Mouse (Mus musculus) kidney, embryonic 14.5 days (tissue): ENCODE measurements at regions not wholly inside any gene's neighbourhood (a gene's known extent, or its start where the extent isn't known, plus 50 kb on each side); places are given as distances from the start of the nearest gene placed in this dataset.
A peak's percentile ranks its signal among the peaks of the same experiment; 100 is the strongest.

Experiments
- ATAC-seq: fragments of 200-750 bp; cut with Nextera tagmentation; 2 replicates; pipeline ENCODE4 v1.8.0; 2017; ENCODE audit warnings: moderate number of reproducible peaks, mild to moderate bottlenecking, moderate TSS enrichment, moderate library complexity; ENCODE audit not compliant: low FRiP score, low TSS enrichment
- H3K27ac ChIP-seq: fragments of 300-500 bp; sonication (generic); 2 replicates; pipeline ENCODE4 v1.5.1; 2014; ENCODE audit warnings: low read depth, mild to moderate bottlenecking, low read length, moderate library complexity, mixed read lengths
- H3K27me3 ChIP-seq: fragments of 300-500 bp; sonication (generic); 2 replicates; pipeline ENCODE4 v1.6.1; 2014; ENCODE audit warnings: mild to moderate bottlenecking, low read length; ENCODE audit not compliant: control insufficient read depth, insufficient read depth
- H3K36me3 ChIP-seq: fragments of 300-500 bp; sonication (generic); 2 replicates; pipeline ENCODE4 v1.6.1; 2014; ENCODE audit warnings: low read length, mixed read lengths; ENCODE audit not compliant: control insufficient read depth, insufficient read depth
- H3K4me1 ChIP-seq: fragments of 300-500 bp; sonication (generic); 2 replicates; pipeline ENCODE4 v1.6.1; 2014; ENCODE audit warnings: low read length, mixed read lengths; ENCODE audit not compliant: control insufficient read depth, insufficient read depth
- H3K4me2 ChIP-seq: fragments of 300-500 bp; sonication (generic); replicated peaks from 2 replicates; pipeline ENCODE4 v1.6.1; 2014; ENCODE audit warnings: low read depth, mild to moderate bottlenecking, low read length
- H3K4me3 ChIP-seq: fragments of 300-500 bp; sonication (generic); 2 replicates; pipeline ENCODE4 v1.5.1; 2014; ENCODE audit warnings: mild to moderate bottlenecking, low read length
- H3K9ac ChIP-seq: fragments of 300-500 bp; sonication (generic); 2 replicates; pipeline ENCODE4 v1.6.1; 2014; ENCODE audit warnings: low read depth, mild to moderate bottlenecking, low read length, moderate library complexity
- H3K9me3 ChIP-seq: fragments of 300-500 bp; sonication (generic); 2 replicates; pipeline ENCODE4 v1.6.1; 2016; ENCODE audit warnings: low read length; ENCODE audit not compliant: control insufficient read depth
- WGBS: fragments of 180-500 bp; shearing (Covaris S2); extraction: QIAGEN DNeasy Blood & Tissue Kit; methylation state at CpG from one replicate; pipeline ENCODE4 v1.1.7; 2014; 5-methylcytosine and 5-hydroxymethylcytosine counted together

DNA sequence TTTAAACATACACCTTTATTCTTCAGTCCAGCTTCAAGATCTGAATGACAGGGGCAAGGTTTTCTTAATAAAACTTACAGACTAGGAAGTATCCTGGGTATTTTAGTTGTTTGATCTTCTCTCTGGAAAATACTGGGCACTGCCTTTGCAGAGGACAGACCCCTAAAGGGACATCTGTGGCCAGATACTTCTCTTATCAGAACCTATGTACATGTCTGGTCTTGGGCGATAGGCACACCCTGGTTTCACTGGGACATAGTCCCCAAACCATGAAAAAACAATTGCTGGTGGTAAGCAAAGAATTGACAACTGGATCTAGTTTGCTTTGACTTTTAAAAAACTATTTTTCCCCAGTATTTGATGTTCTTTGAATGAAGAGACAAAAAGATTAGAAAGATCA lies 189.5 kb upstream of the Veph1 start:
- H3K27me3 ChIP-seq: no peaks in the 10 kb centered on the region
- no peak overlapping the region for H3K9ac ChIP-seq
- no peak overlapping the region for H3K4me3 ChIP-seq
- H3K9me3 ChIP-seq: no peaks in the 10 kb centered on the region
- H3K4me2 ChIP-seq: no peak overlapping the region
- WGBS: 96% methylated on average over 1 of the region's 1 CpGs
- no peaks in the 10 kb centered on the region for H3K4me1 ChIP-seq
- no peak overlapping the region for H3K27ac ChIP-seq
- no peak for ATAC-seq
- no peaks in the 10 kb centered on the region for H3K36me3 ChIP-seq

DNA sequence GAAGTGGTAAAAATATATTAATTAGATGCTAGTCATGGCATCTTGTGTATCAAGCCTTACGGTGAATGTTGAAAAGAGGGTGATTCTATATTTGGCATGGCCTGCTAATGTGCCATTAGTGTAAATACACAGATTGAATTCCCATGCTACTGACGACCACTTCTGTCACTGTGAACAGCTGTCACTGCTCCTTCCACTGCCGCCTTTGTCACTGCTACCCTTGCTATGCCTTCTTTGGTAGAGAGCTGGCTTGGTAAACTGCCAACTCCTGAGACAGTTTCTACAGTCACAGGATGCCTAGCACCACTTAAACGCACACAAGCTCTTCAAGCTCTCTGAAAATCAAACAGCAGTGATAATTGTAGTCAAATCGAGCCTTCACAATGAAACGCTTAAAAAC lies 184.1 kb upstream of the Veph1 start:
- Histone ChIP-seq H3K27me3 (no peaks in the 10 kb centered on the region), H3K27ac (no peak overlapping the region), H3K4me1 (0 out of 2 replicates have a peak, but pooled peaks cover 3% of the 10 kb centered on the region), H3K36me3 (no peaks in the 10 kb centered on the region), H3K9ac (no peak overlapping the region), H3K4me2 (no peak overlapping the region), H3K4me3 (no peak overlapping the region), H3K9me3 (no peaks in the 10 kb centered on the region)
- ATAC-seq: no peak
- 57% methylated on average over 6 of the region's 6 CpGs for WGBS

DNA sequence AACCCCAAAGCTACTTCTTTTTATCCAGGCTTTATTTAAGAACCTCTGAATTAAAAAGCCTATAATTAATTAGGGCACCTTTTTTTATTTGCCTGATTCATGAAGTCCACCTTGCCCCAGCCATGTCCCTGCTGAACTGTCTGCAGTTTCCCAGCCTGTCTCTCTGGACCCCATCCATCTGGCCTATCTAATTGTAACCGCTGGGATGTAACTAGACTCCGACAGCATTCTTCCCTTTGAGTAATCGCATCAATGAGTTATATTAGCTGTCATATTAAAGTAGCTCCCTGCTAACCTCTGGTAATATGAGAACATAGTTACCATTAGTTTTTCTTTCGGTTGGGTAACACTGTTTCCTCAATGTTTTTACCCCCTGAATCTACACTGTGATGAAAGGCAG lies 182.6 kb upstream of the Veph1 start:
- Histone ChIP-seq H3K36me3 (no peaks in the 10 kb centered on the region), H3K4me1 (0 out of 2 replicates have a peak, but pooled peaks cover 3% of the 10 kb centered on the region), H3K4me3 (no peak overlapping the region), H3K9ac (no peak overlapping the region), H3K9me3 (no peaks in the 10 kb centered on the region), H3K4me2 (no peak overlapping the region), H3K27me3 (no peaks in the 10 kb centered on the region), H3K27ac (no peak overlapping the region)
- whole genome bisulfite sequencing: 12% methylated on average over 4 of the region's 4 CpGs
- ATAC-seq: peak; percentile 77

DNA sequence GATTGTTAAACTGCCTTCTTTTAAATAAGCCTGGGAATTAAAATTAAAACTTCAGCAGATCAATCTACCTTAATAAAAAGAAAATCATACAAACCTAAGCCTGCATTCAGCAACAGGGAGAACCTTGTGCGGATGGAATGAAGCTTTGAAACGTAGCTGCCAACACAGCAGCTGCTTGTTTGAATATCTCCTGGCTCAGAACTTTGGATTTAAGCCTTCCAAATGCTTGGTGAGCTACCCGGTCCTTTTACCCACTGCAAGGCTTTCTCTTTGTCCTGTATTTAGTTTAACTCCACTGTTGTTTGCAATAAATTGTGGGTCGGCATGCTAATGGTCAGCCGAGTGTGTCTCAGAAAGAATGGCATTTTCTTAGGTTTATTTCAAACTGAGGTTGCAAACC lies 169.7 kb upstream of the Veph1 start:
- H3K27ac ChIP-seq: no peak overlapping the region
- no peaks in the 10 kb centered on the region for H3K4me1 ChIP-seq
- WGBS: 84% methylated on average over 5 of the region's 5 CpGs
- H3K36me3 ChIP-seq: no peaks in the 10 kb centered on the region
- no peaks in the 10 kb centered on the region for H3K9me3 ChIP-seq
- no peak overlapping the region for H3K4me2 ChIP-seq
- no peak overlapping the region for H3K4me3 ChIP-seq
- no peak for ATAC-seq
- H3K9ac ChIP-seq: no peak overlapping the region
- H3K27me3 ChIP-seq: no peaks in the 10 kb centered on the region

DNA sequence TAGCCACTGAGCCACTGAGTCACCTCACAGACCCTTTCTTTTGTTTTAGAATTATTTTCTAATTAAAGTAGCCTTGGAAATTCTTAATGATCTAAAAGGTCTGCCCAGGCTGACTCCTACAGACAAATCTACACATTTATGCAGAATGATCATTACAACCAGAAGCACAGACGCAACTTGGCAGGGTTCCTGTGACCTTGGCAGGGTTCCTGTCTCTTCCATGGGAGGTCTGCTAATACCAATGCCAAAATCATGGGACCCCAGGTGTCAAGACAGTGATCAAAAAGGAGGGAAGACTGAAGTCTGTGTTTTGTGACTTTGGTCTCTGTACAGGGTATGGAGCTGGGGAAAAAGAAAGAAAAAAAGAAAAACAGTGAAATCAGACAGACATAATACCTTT lies 168.7 kb upstream of the Veph1 start:
- no peak overlapping the region for H3K27ac ChIP-seq
- H3K4me1 ChIP-seq: no peaks in the 10 kb centered on the region
- no peak for ATAC-seq
- H3K9ac ChIP-seq: no peak overlapping the region
- WGBS: 78% methylated on average over 1 of the region's 1 CpGs
- no peaks in the 10 kb centered on the region for H3K9me3 ChIP-seq
- no peaks in the 10 kb centered on the region for H3K36me3 ChIP-seq
- no peaks in the 10 kb centered on the region for H3K27me3 ChIP-seq
- H3K4me2 ChIP-seq: no peak overlapping the region
- no peak overlapping the region for H3K4me3 ChIP-seq

DNA sequence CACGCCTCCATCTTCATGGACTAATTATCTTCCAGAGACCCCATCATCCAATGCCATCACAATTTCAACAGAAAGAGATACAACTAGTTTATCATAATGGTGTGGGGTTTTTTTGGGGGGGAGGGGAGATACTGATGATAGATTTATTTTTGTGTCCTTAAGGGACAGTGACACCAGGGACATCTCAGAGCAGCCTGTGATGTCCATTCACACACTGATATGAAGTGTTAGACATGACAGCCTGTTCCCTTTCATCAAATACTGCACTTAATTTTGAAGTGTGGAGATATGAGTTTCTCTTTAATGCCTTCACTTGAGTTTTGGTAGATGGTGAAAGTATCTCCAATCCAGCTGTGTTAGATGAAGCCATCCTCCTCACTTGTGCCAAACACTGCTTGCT lies 165.7 kb upstream of the Veph1 start:
- H3K4me3 ChIP-seq: no peak overlapping the region
- H3K36me3 ChIP-seq: no peaks in the 10 kb centered on the region
- H3K27me3 ChIP-seq: no peaks in the 10 kb centered on the region
- no peak overlapping the region for H3K27ac ChIP-seq
- no peak overlapping the region for H3K4me2 ChIP-seq
- H3K9me3 ChIP-seq: no peaks in the 10 kb centered on the region
- 84% methylated on average over 1 of the region's 1 CpGs for WGBS
- ATAC-seq: no peak
- no peak overlapping the region for H3K9ac ChIP-seq
- H3K4me1 ChIP-seq: no peaks in the 10 kb centered on the region

DNA sequence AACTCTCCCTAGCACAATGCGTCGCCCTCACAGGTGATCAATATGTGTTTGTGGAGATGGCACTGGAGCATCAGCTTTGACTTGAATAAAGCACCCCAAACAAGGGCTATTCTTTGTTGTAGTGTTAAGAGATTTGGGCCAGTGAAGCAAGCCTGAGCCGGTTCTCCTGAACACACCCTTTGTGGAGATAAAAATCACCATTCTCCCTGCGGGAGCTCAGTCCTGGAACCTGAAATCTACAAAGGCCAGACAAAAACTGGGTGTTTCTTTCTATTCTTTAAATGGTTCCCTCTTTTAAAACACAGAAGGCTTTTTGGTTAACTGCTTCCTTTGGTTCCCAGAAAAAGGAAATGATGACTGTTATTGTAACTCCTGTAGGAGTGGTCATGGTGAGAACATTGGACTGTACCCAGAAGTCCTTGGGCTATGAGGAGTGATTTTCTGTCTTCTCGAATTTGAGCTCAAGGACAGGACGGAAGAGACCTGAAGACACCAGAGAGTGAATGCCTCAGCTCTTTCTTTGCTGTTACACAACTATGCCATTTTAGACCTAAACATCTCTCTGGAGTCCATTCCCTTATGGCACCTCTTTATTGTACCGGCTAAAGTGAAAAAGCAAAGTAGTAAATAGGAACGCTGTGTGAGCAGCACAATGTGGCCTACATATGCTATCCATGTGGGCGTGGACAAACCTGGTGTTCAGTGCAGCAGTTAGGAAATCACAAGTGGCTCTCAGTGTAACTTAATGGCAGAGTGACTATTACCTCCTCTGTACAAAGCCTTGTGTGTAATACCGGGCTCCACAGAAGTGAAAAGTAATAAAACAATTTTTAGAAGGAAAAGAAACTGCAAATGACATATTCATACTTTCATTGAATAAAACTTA lies 149.9 kb upstream of the Veph1 start:
- no peak overlapping the region for H3K4me2 ChIP-seq
- no peak overlapping the region for H3K27ac ChIP-seq
- no peak overlapping the region for H3K4me3 ChIP-seq
- H3K9ac ChIP-seq: no peak overlapping the region
- no peak for ATAC-seq
- WGBS: 86% methylated on average over 10 of the region's 10 CpGs
- H3K4me1 ChIP-seq: no peaks in the 10 kb centered on the region
- no peaks in the 10 kb centered on the region for H3K36me3 ChIP-seq
- no peaks in the 10 kb centered on the region for H3K27me3 ChIP-seq
- no peaks in the 10 kb centered on the region for H3K9me3 ChIP-seq

DNA sequence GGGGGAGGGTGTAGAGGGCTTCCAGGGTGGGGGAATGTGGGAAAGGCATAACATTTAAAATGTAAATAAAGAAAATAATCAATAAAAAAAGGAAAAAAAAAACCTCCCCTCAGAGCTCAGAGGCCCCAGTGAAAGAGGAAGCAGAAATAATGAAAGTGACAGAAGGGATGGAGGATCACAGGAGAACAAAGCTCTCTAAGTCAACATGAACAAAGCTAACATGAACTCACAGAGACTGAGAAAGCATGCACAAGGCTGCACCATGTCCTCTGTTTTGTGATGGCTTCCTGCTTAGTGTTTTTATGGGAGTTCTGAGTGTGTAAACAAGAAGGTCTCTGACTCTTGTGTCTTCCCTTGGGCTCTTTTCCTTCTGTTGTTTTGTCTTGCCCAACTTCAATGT lies 136.6 kb upstream of the Veph1 start:
- Histone ChIP-seq H3K4me2 (no peak overlapping the region), H3K9ac (no peak overlapping the region), H3K27me3 (no peaks in the 10 kb centered on the region), H3K27ac (no peak overlapping the region), H3K9me3 (no peaks in the 10 kb centered on the region), H3K4me3 (no peak overlapping the region), H3K4me1 (no peaks in the 10 kb centered on the region), H3K36me3 (no peaks in the 10 kb centered on the region)
- ATAC-seq: no peak

DNA sequence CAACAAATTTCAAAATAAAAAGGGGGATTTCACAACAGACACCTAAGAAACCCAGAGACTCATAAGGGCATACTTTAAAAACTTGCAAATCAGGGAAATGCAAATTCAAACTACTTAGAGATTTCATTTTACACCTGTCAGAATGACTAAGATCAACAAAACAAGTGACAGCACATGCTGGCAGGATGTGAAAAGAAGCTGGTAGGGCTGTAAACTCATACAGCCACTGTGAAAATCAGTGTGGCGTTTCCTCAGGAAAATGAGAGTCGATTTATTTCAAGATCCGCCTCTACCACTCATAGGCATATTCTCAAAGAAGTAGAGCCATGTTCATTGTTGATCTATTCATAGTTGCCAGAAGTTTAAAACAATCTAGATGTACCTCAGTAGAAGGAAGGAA lies 133.6 kb upstream of the Veph1 start:
- H3K27me3 ChIP-seq: no peaks in the 10 kb centered on the region
- no peak overlapping the region for H3K4me2 ChIP-seq
- no peak for ATAC-seq
- no peak overlapping the region for H3K27ac ChIP-seq
- H3K9me3 ChIP-seq: no peaks in the 10 kb centered on the region
- H3K36me3 ChIP-seq: no peaks in the 10 kb centered on the region
- H3K9ac ChIP-seq: no peak overlapping the region
- no peak overlapping the region for H3K4me3 ChIP-seq
- 90% methylated on average over 3 of the region's 3 CpGs for WGBS
- no peaks in the 10 kb centered on the region for H3K4me1 ChIP-seq
